Mouse (Mus musculus) thymus, adult 2 months (tissue): ENCODE results near the gene Ino80e.

Experiments
- CTCF ChIP-seq: fragments of 200-500 bp; IDR thresholded peaks from 2 replicates; pipeline ENCODE4 v1.5.1; 2012; ENCODE audit warnings: mild to moderate bottlenecking, control low read depth, low read length, moderate library complexity, borderline replicate concordance; ENCODE audit not compliant: control insufficient read depth, poor library complexity, insufficient read depth; ENCODE audit errors: extremely low read depth
- POLR2A ChIP-seq: fragments of 200-500 bp; IDR thresholded peaks from 2 replicates; pipeline ENCODE4 v1.6.1; 2012; ENCODE audit warnings: mild to moderate bottlenecking, low read length, control low read depth, moderate library complexity; ENCODE audit not compliant: control insufficient read depth, poor library complexity, insufficient read depth; ENCODE audit errors: extremely low read depth

DNA sequence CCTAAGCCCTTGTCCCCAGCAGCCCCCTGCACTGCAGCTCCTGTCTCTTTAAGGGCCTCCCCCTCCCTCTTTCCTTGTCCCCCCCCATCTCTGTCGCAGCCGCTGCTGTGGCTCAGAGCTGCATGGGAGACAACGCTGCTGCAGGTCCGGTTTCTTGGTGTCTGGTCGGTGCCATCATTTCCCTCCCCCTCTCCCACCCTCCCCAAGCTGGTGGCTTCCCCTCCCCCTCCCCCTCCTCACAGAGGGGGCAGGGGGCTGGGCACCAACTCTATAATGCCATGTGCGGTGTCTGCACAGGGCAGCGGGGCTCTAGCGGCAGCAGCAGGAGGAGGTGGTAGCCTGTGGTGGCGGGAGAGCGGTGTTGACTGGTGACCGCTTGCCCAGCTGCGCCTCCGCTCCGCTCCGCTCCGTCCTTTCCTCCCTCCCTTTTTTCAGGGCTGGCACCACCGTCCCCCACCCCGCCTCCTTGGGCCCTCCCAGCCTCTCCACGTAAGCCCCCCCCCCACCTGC, 38.9 kb downstream of the Ino80e start:
- TF ChIP-seq CTCF (no peak), POLR2A (no peak)
